Mouse (Mus musculus): ENCODE results near the gene Prr36. TPM values are rescaled to one million over a fixed set of nuclear protein-coding genes. Genes with fewer than 3 reads are reported as not detected.

Prr36 gene
- polyA plus RNA-seq, 1 experiment from 2014 or later = 0.24 TPM

DNA sequence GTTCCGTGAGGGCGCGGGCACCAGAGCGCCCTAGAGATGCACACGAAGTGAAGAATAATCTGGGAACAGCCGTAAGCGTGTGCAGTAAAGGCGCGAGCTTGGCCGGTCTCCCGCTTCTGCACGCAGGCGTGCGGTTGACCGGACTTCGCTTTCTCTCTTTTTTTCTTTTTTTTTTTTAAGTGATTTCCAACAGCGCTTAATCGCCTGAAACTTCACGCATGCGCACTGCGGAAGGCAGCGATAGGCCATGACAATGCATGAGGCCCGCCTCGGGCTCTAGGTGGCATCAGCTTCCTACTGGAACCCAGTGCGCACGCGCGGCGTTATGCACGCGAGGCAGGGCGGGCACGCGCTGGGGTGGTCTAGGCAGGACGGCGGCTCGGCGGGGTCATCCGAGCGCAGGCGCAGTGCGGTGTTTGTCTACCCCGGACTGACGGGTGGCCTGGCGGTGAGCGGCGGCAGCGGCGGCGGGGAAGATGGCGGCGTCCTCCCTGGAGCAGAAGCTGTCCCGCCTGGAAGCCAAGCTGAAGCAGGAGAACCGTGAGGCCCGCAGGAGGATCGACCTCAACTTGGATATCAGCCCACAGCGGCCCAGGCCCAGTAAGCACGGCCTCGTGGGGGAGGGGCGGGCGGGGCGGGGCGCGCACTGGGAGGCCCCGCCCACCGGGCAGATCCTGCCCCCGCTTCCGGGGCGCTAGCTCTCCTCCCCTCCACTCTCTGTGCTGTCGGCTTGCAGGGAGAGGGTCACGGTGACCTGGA, 21.4 kb upstream of the Prr36 start, which contains the start of the genes Map2k7 and Gm49320:
Map2k7 (plus strand) TSS at position 307 of the 759 bp plus-strand sequence.
Gm49320 (plus strand) TSS at position 432 of the 759 bp plus-strand sequence.
- ATAC-seq (ENCODE audit: low read depth) = peak; percentile 93
- under 1% methylated on average over 68 of the region's 71 CpGs for WGBS (ENCODE audit: insufficient replicate concordance)

DNA sequence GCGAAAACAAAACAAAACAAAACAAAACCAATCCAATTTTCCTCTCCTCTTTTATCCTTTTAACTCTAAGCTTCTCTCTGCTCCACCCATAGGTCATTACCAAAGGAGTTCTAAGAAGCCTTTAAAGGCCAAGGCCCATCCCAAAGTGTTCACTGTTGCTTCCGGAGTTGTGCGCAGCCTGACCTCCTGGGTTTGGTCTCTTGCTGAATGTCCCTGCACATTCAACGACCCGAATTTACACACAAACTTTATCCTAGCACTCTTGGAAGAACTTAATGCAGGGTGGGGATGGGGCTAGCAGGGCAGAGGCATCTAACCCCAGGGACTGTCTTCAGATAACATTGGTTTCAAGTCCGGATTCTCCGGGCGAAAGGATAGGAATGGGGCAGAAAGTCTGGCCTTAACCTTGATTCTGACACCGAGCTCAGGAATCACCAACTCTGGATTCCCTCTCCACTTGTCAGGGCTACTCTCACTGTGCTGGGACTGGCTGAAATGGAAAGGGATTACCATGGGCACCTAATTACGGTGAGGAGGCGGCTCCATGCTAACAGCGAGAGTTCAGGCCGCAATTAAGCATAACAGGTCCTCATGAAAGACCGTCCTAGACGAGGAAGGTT, 20.7 kb upstream of the Prr36 start:
- Histone ChIP-seq H3K27ac (peak overlapping the region; percentile 97), H3K4me3 (replicated peaks) (peak overlapping the region; percentile 81), H3K27me3 (peaks cover 5% of the 10 kb centered on the region; the same call in 1 of the 2 replicates), H3K9ac (peak overlapping the region; percentile 86), H3K4me2 (peak overlapping the region; percentile 91), H3K36me3 (peaks cover 23% of the 10 kb centered on the region), H3K9me3 (replicated peaks) (no peaks in the 10 kb centered on the region), H3K4me1 (replicated peaks) (peaks cover 47% of the 10 kb centered on the region)
- 18% methylated on average over 15 of the region's 15 CpGs for WGBS (ENCODE audit: insufficient replicate concordance)
- ATAC-seq (ENCODE audit: low read depth) (no peak; the same call in 1 of the 2 replicates), DNase-seq (no peak)

More for the DNA sequence above, 21.4 kb upstream of the Prr36 start, which contains the start of the genes Map2k7 and Gm49320:
- peaks cover 30% of the 10 kb centered on the region for H3K36me3 ChIP-seq
- H3K4me1 ChIP-seq (replicated peaks) = peaks cover 47% of the 10 kb centered on the region
- DNase-seq = peak; percentile 98
- peak within 1 kb of the TSS; percentile 97 for H3K27ac ChIP-seq
- H3K4me2 ChIP-seq = peak within 1 kb of the TSS; percentile 91
- peak within 1 kb of the TSS; percentile 81 for H3K4me3 ChIP-seq (replicated peaks)
- H3K27me3 ChIP-seq = peaks cover 5% of the 10 kb centered on the region; the same call in 1 of the 2 replicates
- no peaks in the 10 kb centered on the region for H3K9me3 ChIP-seq (replicated peaks)
- peak within 1 kb of the TSS; percentile 86 for H3K9ac ChIP-seq

GRCm38 (mm10) chr8:4230612-4231351, 13.5 kb upstream of the Prr36 start:
- DNase-seq = no peak
- Histone ChIP-seq H3K9me3 (replicated peaks) (no peaks in the 10 kb centered on the region), H3K4me3 (replicated peaks) (no peak overlapping the region), H3K9ac (no peak overlapping the region), H3K27ac (no peak overlapping the region), H3K4me2 (no peak overlapping the region), H3K4me1 (replicated peaks) (peaks cover 23% of the 10 kb centered on the region), H3K36me3 (no peaks in the 10 kb centered on the region), H3K27me3 (peaks cover 40% of the 10 kb centered on the region)
- peak; percentile 52 for ATAC-seq (ENCODE audit: low read depth)
- 45% methylated on average over 10 of the region's 10 CpGs for WGBS (ENCODE audit: insufficient replicate concordance)

DNA sequence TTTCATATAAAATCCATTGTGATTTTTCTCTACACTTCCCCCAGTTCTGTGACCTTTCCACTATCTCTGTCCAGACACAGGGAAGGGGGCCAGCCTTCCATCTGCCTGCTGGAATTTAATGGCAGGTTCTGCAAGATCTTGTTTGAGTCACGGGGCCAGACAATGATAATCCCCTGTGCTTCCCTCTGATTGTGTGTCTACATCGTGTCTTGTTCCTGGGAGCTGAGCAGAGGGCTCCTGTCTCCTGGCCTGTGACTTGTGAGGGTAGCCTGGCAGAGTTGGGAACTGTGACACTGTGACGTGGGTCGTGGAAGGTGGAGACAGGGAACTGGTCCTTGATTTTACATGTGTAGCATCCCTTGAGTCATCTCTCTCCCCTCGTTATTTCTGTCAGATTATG, 12.5 kb upstream of the Prr36 start:
- Histone ChIP-seq H3K9ac (no peak overlapping the region), H3K4me2 (no peak overlapping the region), H3K27me3 (peaks cover 45% of the 10 kb centered on the region), H3K4me3 (replicated peaks) (no peak overlapping the region), H3K27ac (no peak overlapping the region), H3K9me3 (replicated peaks) (no peaks in the 10 kb centered on the region), H3K4me1 (replicated peaks) (peaks cover 23% of the 10 kb centered on the region), H3K36me3 (no peaks in the 10 kb centered on the region)
- no peak for ATAC-seq (ENCODE audit: low read depth)
- no peak for DNase-seq
- WGBS (ENCODE audit: insufficient replicate concordance) = 55% methylated on average over 5 of the region's 5 CpGs

DNA sequence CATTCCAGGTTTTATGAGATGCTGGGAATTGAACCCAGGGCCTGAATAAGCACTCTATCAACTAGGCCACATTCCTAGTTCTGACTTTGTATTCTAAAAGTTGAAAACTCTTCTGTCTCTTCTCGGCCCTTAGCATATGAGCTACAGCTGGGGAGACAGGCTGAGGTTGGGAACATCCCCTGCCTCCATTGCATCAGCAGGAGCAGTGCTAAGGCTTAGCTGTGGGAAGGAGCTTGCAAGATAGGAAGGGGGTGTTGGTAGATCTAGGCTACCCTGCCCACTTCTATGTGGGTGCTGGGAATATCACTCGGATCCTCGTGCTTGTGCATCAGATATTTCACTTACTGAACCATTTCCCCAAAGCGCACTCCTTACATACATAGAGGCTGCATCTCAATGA, 10.7 kb upstream of the Prr36 start:
- ATAC-seq (ENCODE audit: low read depth) (no peak), DNase-seq (no peak)
- H3K36me3 ChIP-seq = no peaks in the 10 kb centered on the region
- WGBS (ENCODE audit: insufficient replicate concordance) = 64% methylated on average over 4 of the region's 4 CpGs
- no peak overlapping the region for H3K27ac ChIP-seq
- peaks cover 60% of the 10 kb centered on the region for H3K27me3 ChIP-seq
- H3K4me1 ChIP-seq (replicated peaks) = peaks cover 23% of the 10 kb centered on the region
- H3K4me3 ChIP-seq (replicated peaks) = no peak overlapping the region
- H3K9ac ChIP-seq = no peak overlapping the region
- H3K9me3 ChIP-seq (replicated peaks) = no peaks in the 10 kb centered on the region
- no peak overlapping the region for H3K4me2 ChIP-seq

- peaks cover 23% of the 10 kb centered on the region for H3K4me1 ChIP-seq (replicated peaks)
- no peaks in the 10 kb centered on the region for H3K36me3 ChIP-seq
- 8% methylated on average over 33 of the region's 33 CpGs for WGBS (ENCODE audit: insufficient replicate concordance)
- no peak for DNase-seq
- peaks cover 60% of the 10 kb centered on the region for H3K27me3 ChIP-seq
- H3K4me2 ChIP-seq = peak within 1 kb of the TSS; percentile 48
- H3K9ac ChIP-seq = peak within 1 kb of the TSS; percentile 26; the same call in 1 of the 2 replicates
- peak; percentile 72 for ATAC-seq (ENCODE audit: low read depth)
- no peaks in the 10 kb centered on the region for H3K9me3 ChIP-seq (replicated peaks)
- H3K4me3 ChIP-seq (replicated peaks) = peak within 1 kb of the TSS; percentile 36
- H3K27ac ChIP-seq = no peak within 1 kb of the TSS
Measured at GRCm38 (mm10) chr8:4226739-4227347, 9.6 kb upstream of the Prr36 start, which contains the start of gene Lrrc8e. Gene Lrrc8e, plus strand, starts transcription at chr8:4226827.

GRCm38 (mm10) chr8:4226323-4226722, 9.1 kb upstream of the Prr36 start:
- H3K36me3 ChIP-seq = no peaks in the 10 kb centered on the region
- no peaks in the 10 kb centered on the region for H3K9me3 ChIP-seq (replicated peaks)
- ATAC-seq (ENCODE audit: low read depth) = peak; percentile 11; the same call in 1 of the 2 replicates
- H3K4me3 ChIP-seq (replicated peaks) = peak overlapping the region; percentile 36
- H3K27me3 ChIP-seq = peaks cover 60% of the 10 kb centered on the region
- peak overlapping the region; percentile 48 for H3K4me2 ChIP-seq
- H3K27ac ChIP-seq = no peak overlapping the region
- WGBS (ENCODE audit: insufficient replicate concordance) = 22% methylated on average over 4 of the region's 4 CpGs
- no peak overlapping the region for H3K9ac ChIP-seq
- H3K4me1 ChIP-seq (replicated peaks) = peaks cover 20% of the 10 kb centered on the region
- DNase-seq = no peak

DNA sequence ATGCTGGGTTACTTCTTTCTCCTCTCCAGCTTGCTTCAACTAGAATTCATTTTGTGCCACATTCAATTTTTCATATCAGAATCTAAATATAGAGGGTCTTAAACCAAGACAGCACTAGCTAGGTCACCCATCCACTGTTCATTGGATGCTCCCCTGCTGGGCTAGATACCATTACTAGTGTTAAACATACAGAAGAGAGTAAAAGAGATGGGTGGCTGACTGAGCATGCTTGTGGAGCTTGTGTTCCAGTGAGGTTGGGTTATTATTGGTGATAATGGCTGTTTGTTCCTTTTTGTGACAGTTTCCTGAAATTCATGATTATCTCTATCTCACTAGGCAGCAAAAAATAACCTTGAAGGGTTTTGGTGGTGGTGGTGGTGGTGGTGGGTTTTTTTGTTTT, 4.8 kb upstream of the Prr36 start:
- H3K27ac ChIP-seq = no peak overlapping the region
- no peak overlapping the region for H3K4me2 ChIP-seq
- DNase-seq = no peak
- H3K36me3 ChIP-seq = no peaks in the 10 kb centered on the region
- H3K27me3 ChIP-seq = peaks cover 61% of the 10 kb centered on the region
- no peak for ATAC-seq (ENCODE audit: low read depth)
- H3K9me3 ChIP-seq (replicated peaks) = no peaks in the 10 kb centered on the region
- H3K4me3 ChIP-seq (replicated peaks) = no peak overlapping the region
- no peak overlapping the region for H3K9ac ChIP-seq
- peaks cover 7% of the 10 kb centered on the region for H3K4me1 ChIP-seq (replicated peaks)

DNA sequence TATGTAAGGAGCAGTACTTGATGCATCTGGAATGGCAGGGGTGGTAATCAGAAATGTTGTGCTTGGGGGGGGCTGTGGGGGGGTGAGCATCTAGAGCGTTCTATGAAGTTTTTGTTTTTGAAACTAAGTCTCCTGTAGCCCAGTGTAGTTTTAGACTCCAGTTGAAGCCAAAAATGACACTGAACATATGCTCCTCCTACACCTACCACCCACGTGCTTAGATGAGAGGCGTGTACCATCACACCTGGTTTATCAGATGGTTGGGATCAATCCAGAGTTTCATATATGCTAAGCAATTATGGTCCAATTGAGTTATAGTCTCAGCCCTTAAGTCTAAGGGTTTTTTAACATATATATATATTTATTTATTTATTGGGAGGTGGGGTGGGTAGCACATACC, 2.4 kb upstream of the Prr36 start:
- no peak overlapping the region for H3K9ac ChIP-seq
- 66% methylated on average over 3 of the region's 3 CpGs for WGBS (ENCODE audit: insufficient replicate concordance)

GRCm38 (mm10) chr8:4216296-4216695, 963 bp downstream of the Prr36 start:
- Histone ChIP-seq H3K4me3 (replicated peaks) (0 out of 2 replicates have a peak overlapping the region, but pooled peaks have one; percentile 43), H3K27me3 (peaks cover 69% of the 10 kb centered on the region)

More for the DNA sequence above, 2.4 kb upstream of the Prr36 start:
- Histone ChIP-seq H3K27me3 (peaks cover 61% of the 10 kb centered on the region), H3K36me3 (no peaks in the 10 kb centered on the region), H3K4me3 (replicated peaks) (no peak overlapping the region), H3K9me3 (replicated peaks) (no peaks in the 10 kb centered on the region), H3K27ac (no peak overlapping the region), H3K4me2 (no peak overlapping the region), H3K4me1 (replicated peaks) (peaks cover 6% of the 10 kb centered on the region)
- DNase-seq = no peak
- no peak for ATAC-seq (ENCODE audit: low read depth)

More at GRCm38 (mm10) chr8:4216296-4216695, 963 bp downstream of the Prr36 start:
- ATAC-seq (ENCODE audit: low read depth) (no peak), DNase-seq (no peak)
- WGBS (ENCODE audit: insufficient replicate concordance) = 11% methylated on average over 18 of the region's 18 CpGs
- H3K9me3 ChIP-seq (replicated peaks) = no peaks in the 10 kb centered on the region
- peak overlapping the region; percentile 67 for H3K4me2 ChIP-seq
- H3K36me3 ChIP-seq = no peaks in the 10 kb centered on the region
- H3K27ac ChIP-seq = no peak overlapping the region
- peaks cover 25% of the 10 kb centered on the region for H3K4me1 ChIP-seq (replicated peaks)
- H3K9ac ChIP-seq = no peak overlapping the region

Data from liver, embryonic 13.5 days (tissue).